Mouse (Mus musculus) intestine, embryonic 14.5 days (tissue): ENCODE data around the gene Erg28. TPM values are rescaled to one million over a fixed set of nuclear protein-coding genes. Genes with fewer than 3 reads are reported as not detected.

ENCODE experiments used
- ATAC-seq: fragments of 200-750 bp; cut with Nextera tagmentation; replicated peaks from 2 replicates; pipeline ENCODE4 v1.8.0; 2017; ENCODE audit warnings: low read depth, moderate number of reproducible peaks, moderate TSS enrichment, moderate library complexity; ENCODE audit not compliant: low FRiP score, low TSS enrichment
- DNase-seq: peaks from one replicate; pipeline ENCODE4 v3.0.0-alpha.2; 2018; ENCODE audit warnings: low spot score
- H3K27ac ChIP-seq: fragments of 300-500 bp; sonication (generic); 2 replicates; pipeline ENCODE4 v1.5.1; 2014; ENCODE audit warnings: low read depth, mild to moderate bottlenecking, control low read depth
- H3K27me3 ChIP-seq: fragments of 300-500 bp; sonication (generic); replicated peaks from 2 replicates; pipeline ENCODE4 v1.6.1; 2014; ENCODE audit warnings: low read length, control low read depth; ENCODE audit not compliant: control insufficient read depth, insufficient read depth
- H3K36me3 ChIP-seq: fragments of 300-500 bp; sonication (generic); 2 replicates; pipeline ENCODE4 v1.6.1; 2014; ENCODE audit warnings: low read length, control low read depth; ENCODE audit not compliant: control insufficient read depth, insufficient read depth
- H3K4me1 ChIP-seq: fragments of 300-500 bp; sonication (generic); replicated peaks from 2 replicates; pipeline ENCODE4 v1.6.1; 2014; ENCODE audit warnings: low read length, control low read depth, mixed read lengths; ENCODE audit not compliant: control insufficient read depth, insufficient read depth
- H3K4me2 ChIP-seq: fragments of 300-500 bp; sonication (generic); 2 replicates; pipeline ENCODE4 v1.6.1; 2014; ENCODE audit warnings: low read length
- H3K4me3 ChIP-seq: fragments of 300-500 bp; sonication (generic); 2 replicates; pipeline ENCODE4 v1.5.1; 2014; ENCODE audit warnings: low read depth, low read length, control low read depth, mixed read lengths
- H3K9ac ChIP-seq: fragments of 300-500 bp; sonication (generic); 2 replicates; pipeline ENCODE4 v1.6.1; 2014; ENCODE audit warnings: mild to moderate bottlenecking, low read length
- H3K9me3 ChIP-seq: fragments of 300-500 bp; sonication (generic); 2 replicates; pipeline ENCODE4 v1.6.1; 2016; ENCODE audit warnings: low read length, control low read depth; ENCODE audit not compliant: control insufficient read depth
- WGBS: fragments of 180-500 bp; shearing (Covaris S2); extraction: QIAGEN DNeasy Blood & Tissue Kit; methylation state at CpG from one replicate; pipeline ENCODE4 v1.1.7; 2014; 5-methylcytosine and 5-hydroxymethylcytosine counted together
- polyA plus RNA-seq: library from polyadenylated mRNA; unstranded; fragments of >200 nt; fragmentation: Nextera tagmentation; extraction: Ambion mirVana; gene quantifications from 2 replicates; pipeline ENCODE4 v1.2.1, GENCODE M21; 2014

Gene Erg28
- polyA plus RNA-seq, 1 experiment from 2014 or later = 134 TPM

GRCm38 (mm10) chr12:85809726-85810125 is 14.6 kb downstream of the Erg28 start:
- Histone ChIP-seq H3K4me3 (no peak overlapping the region), H3K4me1 (peaks cover 9% of the 10 kb centered on the region; the same call in 1 of the 2 replicates), H3K4me2 (no peak overlapping the region), H3K36me3 (peaks cover 20% of the 10 kb centered on the region), H3K27me3 (no peaks in the 10 kb centered on the region), H3K9me3 (no peaks in the 10 kb centered on the region), H3K27ac (no peak overlapping the region), H3K9ac (no peak overlapping the region)
- DNase-seq (no peak), ATAC-seq (no peak)
- WGBS = 28% methylated on average over 6 of the region's 6 CpGs

- no peaks in the 10 kb centered on the region for H3K9me3 ChIP-seq
- 44% methylated on average over 9 of the region's 9 CpGs for WGBS
- H3K9ac ChIP-seq = no peak overlapping the region
- no peak for ATAC-seq
- H3K27ac ChIP-seq = no peak overlapping the region
- H3K4me2 ChIP-seq = no peak overlapping the region
- DNase-seq = no peak
- H3K4me1 ChIP-seq = no peaks in the 10 kb centered on the region
- no peaks in the 10 kb centered on the region for H3K27me3 ChIP-seq
- H3K4me3 ChIP-seq = no peak overlapping the region
- H3K36me3 ChIP-seq = no peaks in the 10 kb centered on the region
Observed at GRCm38 (mm10) chr12:85800031-85800430, 24.3 kb downstream of the Erg28 start.

- no peak overlapping the region for H3K9ac ChIP-seq
- H3K4me3 ChIP-seq = no peak overlapping the region
- DNase-seq = no peak
- ATAC-seq = no peak
- WGBS = 70% methylated on average over 1 of the region's 1 CpGs
- no peaks in the 10 kb centered on the region; the same call in 1 of the 2 replicates for H3K4me1 ChIP-seq
- no peaks in the 10 kb centered on the region for H3K36me3 ChIP-seq
- H3K27me3 ChIP-seq = no peaks in the 10 kb centered on the region
- no peak overlapping the region for H3K4me2 ChIP-seq
- no peaks in the 10 kb centered on the region for H3K9me3 ChIP-seq
- no peak overlapping the region for H3K27ac ChIP-seq
Observed at GRCm38 (mm10) chr12:85795551-85795950, 28.8 kb downstream of the Erg28 start.

GRCm38 (mm10) chr12:85794094-85794493 is 30.3 kb downstream of the Erg28 start:
- ATAC-seq (no peak), DNase-seq (no peak)
- no peak overlapping the region for H3K4me3 ChIP-seq
- no peak overlapping the region for H3K9ac ChIP-seq
- no peaks in the 10 kb centered on the region for H3K36me3 ChIP-seq
- no peaks in the 10 kb centered on the region for H3K9me3 ChIP-seq
- H3K4me1 ChIP-seq = no peaks in the 10 kb centered on the region; the same call in 1 of the 2 replicates
- WGBS = 81% methylated on average over 2 of the region's 2 CpGs
- no peak overlapping the region for H3K27ac ChIP-seq
- H3K4me2 ChIP-seq = no peak overlapping the region
- H3K27me3 ChIP-seq = no peaks in the 10 kb centered on the region

GRCm38 (mm10) chr12:85792821-85793346 is 31.5 kb downstream of the Erg28 start:
- no peaks in the 10 kb centered on the region for H3K36me3 ChIP-seq
- H3K4me1 ChIP-seq = no peaks in the 10 kb centered on the region; the same call in 1 of the 2 replicates
- no peak overlapping the region for H3K4me2 ChIP-seq
- 45% methylated on average over 6 of the region's 6 CpGs for WGBS
- no peaks in the 10 kb centered on the region for H3K27me3 ChIP-seq
- H3K9me3 ChIP-seq = no peaks in the 10 kb centered on the region
- ATAC-seq (no peak), DNase-seq (no peak)
- H3K27ac ChIP-seq = no peak overlapping the region
- no peak overlapping the region for H3K9ac ChIP-seq
- H3K4me3 ChIP-seq = no peak overlapping the region

- 79% methylated on average over 4 of the region's 4 CpGs for WGBS
- H3K4me1 ChIP-seq = no peaks in the 10 kb centered on the region; the same call in 1 of the 2 replicates
Observed at GRCm38 (mm10) chr12:85792158-85792557, 32.2 kb downstream of the Erg28 start.

GRCm38 (mm10) chr12:85784916-85785815 is 39.2 kb downstream of the Erg28 start:
- Histone ChIP-seq H3K27ac (no peak overlapping the region), H3K27me3 (no peaks in the 10 kb centered on the region), H3K4me1 (no peaks in the 10 kb centered on the region), H3K4me3 (no peak overlapping the region), H3K9me3 (no peaks in the 10 kb centered on the region), H3K4me2 (no peak overlapping the region), H3K36me3 (no peaks in the 10 kb centered on the region), H3K9ac (no peak overlapping the region)
- peak; percentile 77 for ATAC-seq
- no peak for DNase-seq
- WGBS = 54% methylated on average over 19 of the region's 19 CpGs

More at GRCm38 (mm10) chr12:85792158-85792557, 32.2 kb downstream of the Erg28 start:
- ATAC-seq (no peak), DNase-seq (no peak)
- no peaks in the 10 kb centered on the region for H3K27me3 ChIP-seq
- H3K4me2 ChIP-seq = no peak overlapping the region
- no peaks in the 10 kb centered on the region for H3K36me3 ChIP-seq
- no peak overlapping the region for H3K4me3 ChIP-seq
- no peak overlapping the region for H3K9ac ChIP-seq
- no peaks in the 10 kb centered on the region for H3K9me3 ChIP-seq
- H3K27ac ChIP-seq = no peak overlapping the region

GRCm38 (mm10) chr12:85781606-85782005 is 42.7 kb downstream of the Erg28 start:
- ATAC-seq (no peak), DNase-seq (no peak)
- Histone ChIP-seq H3K4me1 (no peaks in the 10 kb centered on the region), H3K4me3 (no peak overlapping the region), H3K27ac (no peak overlapping the region), H3K36me3 (no peaks in the 10 kb centered on the region), H3K27me3 (no peaks in the 10 kb centered on the region), H3K4me2 (no peak overlapping the region), H3K9ac (no peak overlapping the region), H3K9me3 (no peaks in the 10 kb centered on the region)
- WGBS = 89% methylated on average over 3 of the region's 3 CpGs
